Mouse (Mus musculus) adrenal gland, adult (tissue): ENCODE results near the gene Hspa5.
A peak's percentile ranks its signal among the peaks of the same experiment; 100 is the strongest.
"Not testable (repeated sequence)": the region's sequence is repeated elsewhere in the genome, so short reads cannot be mapped to it uniquely, and the experiment has no call there.

Source experiments
- DNase-seq, 2 experiments: peaks; one replicate each; pipeline ENCODE4 v3.0.0; 2022 to 2023; ENCODE audit warnings: low spot score in 1 of 2; ENCODE audit not compliant: inconsistent age in 2 of 2

The Hspa5 gene

DNA sequence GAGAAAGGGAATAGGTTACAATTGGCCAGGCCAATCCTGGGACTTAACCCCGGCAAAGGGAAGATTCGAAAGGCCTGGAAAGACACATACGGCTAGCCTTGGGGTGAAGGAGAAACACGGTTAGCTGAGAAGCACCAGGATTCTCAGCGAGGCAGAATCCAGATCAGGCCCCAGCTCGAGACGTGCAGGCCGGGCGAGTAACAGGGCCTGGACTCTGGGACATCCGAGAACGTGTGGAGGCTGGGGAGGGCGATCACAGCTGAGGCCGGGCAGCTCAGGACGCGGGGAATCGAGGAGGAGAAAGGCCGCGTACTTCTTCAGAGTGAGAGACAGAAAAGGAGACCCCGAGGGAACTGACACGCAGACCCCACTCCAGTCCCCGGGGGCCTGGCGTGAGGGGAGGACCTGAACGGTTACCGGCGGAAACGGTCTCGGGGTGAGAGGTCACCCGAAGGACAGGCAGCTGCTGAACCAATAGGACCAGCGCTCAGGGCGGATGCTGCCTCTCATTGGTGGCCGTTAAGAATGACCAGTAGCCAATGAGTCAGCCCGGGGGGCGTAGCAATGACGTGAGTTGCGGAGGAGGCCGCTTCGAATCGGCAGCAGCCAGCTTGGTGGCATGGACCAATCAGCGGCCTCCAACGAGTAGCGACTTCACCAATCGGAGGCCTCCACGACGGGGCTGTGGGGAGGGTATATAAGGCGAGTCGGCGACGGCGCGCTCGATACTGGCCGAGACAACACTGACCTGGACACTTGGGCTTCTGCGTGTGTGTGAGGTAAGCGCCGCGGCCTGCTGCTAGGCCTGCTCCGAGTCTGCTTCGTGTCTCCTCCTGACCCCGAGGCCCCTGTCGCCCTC, at the start of gene Hspa5:
TSS of gene Hspa5 (plus strand) at position 603 of the 859 bp plus-strand sequence.
- DNase-seq, result peak; percentile 100

- DNase-seq, result no peak
Measured at GRCm38 (mm10) chr2:34725269-34725668, 46.5 kb upstream of the Hspa5 start.

GRCm38 (mm10) chr2:34727045-34727728, 44.6 kb upstream of the Hspa5 start:
- DNase-seq, result no peak

DNA sequence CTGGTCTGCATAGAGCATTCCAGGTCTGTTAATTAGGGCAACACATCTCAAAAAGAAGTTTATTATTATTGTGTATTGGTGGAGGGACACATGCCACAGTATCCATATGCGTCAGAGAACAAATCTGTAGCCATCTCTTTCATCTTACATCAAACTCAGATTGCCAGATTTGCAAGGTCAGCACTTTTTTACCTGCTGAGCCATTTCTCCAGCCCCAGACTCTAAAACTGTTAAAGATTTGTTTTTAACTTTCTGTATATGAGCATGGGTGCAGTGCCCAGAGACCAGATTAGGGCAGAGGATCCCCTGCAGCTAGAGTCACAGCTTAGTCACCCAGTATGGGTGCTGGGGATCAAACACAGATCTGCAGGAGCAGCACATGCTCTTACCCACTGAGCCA, 35.1 kb upstream of the Hspa5 start:
- DNase-seq, result no peak

GRCm38 (mm10) chr2:34737911-34738310, 33.9 kb upstream of the Hspa5 start:
- DNase-seq, result no peak

GRCm38 (mm10) chr2:34739684-34740391, 31.9 kb upstream of the Hspa5 start:
- DNase-seq, result no peak

- no peak for DNase-seq
Measured at GRCm38 (mm10) chr2:34741390-34742159, 30.2 kb upstream of the Hspa5 start.

DNA sequence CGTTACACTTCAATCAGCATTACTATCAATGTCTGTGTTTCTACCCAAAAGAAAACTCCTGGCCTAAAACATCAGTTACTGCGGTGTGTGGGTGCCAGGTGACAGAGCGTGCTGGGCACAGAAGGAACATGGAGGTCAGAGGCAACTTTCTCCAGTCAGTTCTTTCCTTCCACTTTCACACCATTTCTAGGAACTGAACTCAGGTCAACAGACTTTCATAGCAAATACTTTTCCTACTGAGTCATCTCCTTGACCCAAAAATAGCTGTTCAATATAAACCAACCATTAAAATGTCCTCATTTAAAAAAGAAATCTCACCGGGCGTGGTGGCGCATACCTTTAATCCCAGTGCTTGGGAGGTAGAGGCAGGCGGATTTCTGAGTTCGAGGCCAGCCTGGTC, 29.1 kb upstream of the Hspa5 start:
- DNase-seq, result peak in 1 of 2 experiments; percentile 61

- DNase-seq, result no peak
Measured at GRCm38 (mm10) chr2:34744476-34744875, 27.3 kb upstream of the Hspa5 start.

DNA sequence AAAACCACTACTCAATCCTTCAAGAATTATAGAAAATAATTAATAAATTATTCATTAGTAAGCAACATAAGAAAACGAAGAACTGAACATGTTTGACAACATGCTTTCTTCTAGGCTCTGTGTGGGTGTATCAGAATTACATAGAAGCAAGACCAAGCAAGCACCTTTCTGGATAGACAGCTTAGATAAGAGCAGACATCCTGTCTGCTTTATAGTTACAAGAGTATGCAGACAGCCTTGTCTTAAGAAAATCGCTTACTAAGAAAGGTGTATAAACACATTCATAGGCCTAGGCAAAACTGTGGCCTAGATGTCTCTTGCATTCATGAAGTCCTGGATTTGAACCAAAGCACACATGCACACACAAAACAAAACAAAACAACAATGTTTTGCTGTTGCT, 26.1 kb upstream of the Hspa5 start:
- no peak for DNase-seq

- no peak for DNase-seq
Measured at GRCm38 (mm10) chr2:34748479-34748878, 23.3 kb upstream of the Hspa5 start.

DNA sequence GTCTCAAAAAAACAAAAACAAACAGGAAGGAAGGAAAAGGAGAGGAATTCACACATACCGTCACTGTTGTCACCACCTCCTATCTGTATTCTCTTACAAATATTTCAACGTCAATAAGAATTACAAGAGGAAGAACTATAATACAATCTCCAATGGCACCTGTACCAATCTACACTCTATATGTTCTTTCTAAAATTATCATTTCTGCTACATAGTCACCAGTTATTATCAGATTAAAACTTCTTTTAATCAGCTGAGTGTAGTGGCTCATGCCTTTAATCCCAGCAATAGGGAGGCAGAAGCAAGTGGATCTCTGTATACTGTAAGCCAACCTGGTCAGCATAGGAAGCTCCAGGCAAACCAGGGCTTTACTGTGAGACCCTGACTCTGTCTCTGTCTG, 21.5 kb upstream of the Hspa5 start:
- DNase-seq, result no peak

GRCm38 (mm10) chr2:34753811-34754550, 17.8 kb upstream of the Hspa5 start:
- DNase-seq, result peak; percentile 91 to 96

DNA sequence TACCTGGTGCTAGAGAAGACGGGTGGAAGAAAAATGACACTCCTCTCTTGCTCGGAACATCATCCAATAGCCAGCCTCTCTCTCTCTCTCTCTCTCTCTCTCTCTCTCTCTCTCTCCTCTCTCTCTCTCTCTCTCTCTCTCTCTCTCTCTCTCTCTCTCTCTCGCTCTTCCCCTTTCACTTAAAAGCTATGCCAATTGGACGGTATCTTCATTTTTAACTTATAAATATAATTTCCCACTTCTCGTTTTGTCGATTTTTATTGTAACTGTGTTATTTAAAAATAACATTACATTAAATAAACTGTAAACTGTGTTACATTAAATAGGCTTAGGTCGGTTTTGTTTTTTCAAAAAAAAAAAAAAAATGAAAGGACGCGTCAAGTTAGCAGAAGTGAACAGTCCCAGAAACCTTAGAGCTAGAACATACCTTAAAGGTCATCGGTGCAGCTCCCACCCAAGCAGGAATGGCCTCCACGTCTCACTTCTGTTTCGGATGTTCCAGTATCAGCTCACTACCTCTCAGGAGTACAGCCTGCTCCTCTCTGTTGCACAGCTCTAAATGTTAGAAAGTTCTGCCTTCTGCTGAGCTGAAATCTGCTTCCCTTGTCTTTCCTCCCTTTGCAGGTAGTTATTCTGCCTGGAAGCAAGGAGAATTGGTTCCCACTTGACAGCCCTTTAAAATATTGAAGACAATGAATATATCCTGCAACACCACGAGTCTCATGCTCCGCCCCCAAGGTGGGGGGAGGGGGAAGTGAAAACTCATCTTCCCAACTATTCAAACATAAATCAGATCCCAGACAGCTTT, 17.0 kb upstream of the Hspa5 start, which contains the start of gene Gapvd1:
TSS of gene Gapvd1 (minus strand) at position 682 of the 808 bp plus-strand sequence.
- DNase-seq, result peak; percentile 50 to 83

- no peak for DNase-seq
Measured at GRCm38 (mm10) chr2:34757341-34757740, 14.4 kb upstream of the Hspa5 start.

- not testable (repeated sequence) for DNase-seq
Measured at GRCm38 (mm10) chr2:34761272-34761671, 10.5 kb upstream of the Hspa5 start.

DNA sequence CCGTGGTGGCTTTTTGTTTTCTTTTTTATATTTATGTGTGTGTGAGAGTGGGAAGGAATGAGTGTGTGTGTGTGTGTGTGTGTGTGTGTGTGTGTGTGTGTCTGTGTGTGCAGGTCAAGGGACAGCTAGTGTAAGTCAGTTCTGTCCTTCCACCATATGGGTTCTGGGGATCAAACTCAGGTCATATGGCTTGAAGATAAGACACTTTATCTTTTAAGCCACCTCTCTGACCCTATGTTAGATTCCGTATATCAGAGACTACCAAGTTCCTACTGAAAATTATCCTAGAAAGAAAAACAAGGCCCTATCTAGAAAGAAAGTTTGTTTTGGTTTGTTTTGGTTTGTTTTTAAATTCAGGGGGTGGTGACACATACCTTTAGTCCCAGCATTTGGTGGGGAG, 9.6 kb upstream of the Hspa5 start:
- no peak for DNase-seq

DNA sequence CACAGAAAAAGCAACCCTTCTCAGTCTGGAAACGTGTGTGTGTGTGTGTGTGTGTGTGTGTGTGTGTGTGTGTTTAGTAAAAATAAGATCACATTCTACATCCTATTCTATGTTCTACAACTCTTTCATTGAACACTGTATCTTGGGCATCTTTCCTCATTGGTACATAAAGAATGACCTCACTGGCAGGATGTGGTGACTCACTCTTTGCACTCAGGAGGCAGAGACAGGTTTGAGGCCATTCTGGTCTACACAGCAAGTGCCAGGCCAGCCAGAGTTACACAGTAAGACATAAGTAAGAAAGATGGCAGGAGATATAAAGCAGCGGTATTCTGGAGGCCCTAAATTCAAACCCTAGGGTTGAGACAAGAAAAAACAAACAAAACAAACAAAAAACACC, 8.9 kb upstream of the Hspa5 start:
- no peak for DNase-seq

- no peak for DNase-seq
Measured at GRCm38 (mm10) chr2:34764801-34765200, 7.0 kb upstream of the Hspa5 start.
